Mouse (Mus musculus) brain, adult 2 months (tissue): ENCODE measurements at regions not wholly inside any gene's neighbourhood (a gene's known extent, or its start where the extent isn't known, plus 50 kb on each side); places are given as distances from the start of the nearest gene placed in this dataset.
A peak's percentile ranks its signal among the peaks of the same experiment; 100 is the strongest.

ENCODE experiments used
- DNase-seq: peaks from one replicate; pipeline ENCODE4 v3.0.0; 2011; ENCODE audit warnings: low read depth, low spot score

DNA sequence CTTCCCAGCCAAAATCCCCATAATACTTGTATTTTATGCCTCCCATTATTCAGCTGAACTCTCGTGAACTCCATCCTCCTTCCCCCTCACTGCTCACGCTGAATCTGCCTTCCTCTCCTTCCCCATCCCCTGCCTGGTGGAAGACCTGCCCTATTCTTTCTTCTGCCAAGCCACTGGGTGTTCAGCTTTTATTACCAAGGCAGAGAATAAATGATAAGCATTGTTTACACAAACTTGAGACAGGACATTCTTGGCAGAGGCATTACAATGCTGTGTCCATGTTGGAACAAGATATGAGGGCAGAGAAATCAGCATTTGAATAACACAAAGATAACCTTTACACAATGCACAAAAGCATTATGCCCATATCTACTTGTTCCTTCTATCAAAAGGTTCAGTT, 80.2 kb downstream of the Dhrs2 start:
- no peak for DNase-seq

DNA sequence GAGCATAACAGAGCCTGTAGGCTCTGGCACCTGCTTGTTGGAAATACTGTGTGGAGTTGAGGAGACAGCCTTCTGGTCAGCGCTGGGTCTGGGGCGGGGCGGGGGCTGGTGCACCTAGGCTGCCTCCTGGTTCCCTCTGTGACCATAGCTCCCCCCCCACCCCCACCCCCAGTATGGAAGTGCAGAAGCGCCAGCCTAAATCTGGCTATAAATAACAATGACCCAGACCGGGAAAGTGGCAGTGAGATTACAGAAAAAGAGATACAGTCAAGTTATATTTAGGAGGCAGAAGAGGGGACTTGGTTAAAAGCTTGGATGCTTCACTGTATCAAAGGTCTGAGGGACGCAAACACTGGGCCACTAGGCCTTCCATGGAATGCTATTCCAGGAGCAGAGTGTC, 91.8 kb downstream of the Dhrs2 start:
- no peak for DNase-seq

GRCm38 (mm10) chr14:55323897-55324296, 102.1 kb downstream of the Dhrs2 start:
- DNase-seq, result no peak

DNA sequence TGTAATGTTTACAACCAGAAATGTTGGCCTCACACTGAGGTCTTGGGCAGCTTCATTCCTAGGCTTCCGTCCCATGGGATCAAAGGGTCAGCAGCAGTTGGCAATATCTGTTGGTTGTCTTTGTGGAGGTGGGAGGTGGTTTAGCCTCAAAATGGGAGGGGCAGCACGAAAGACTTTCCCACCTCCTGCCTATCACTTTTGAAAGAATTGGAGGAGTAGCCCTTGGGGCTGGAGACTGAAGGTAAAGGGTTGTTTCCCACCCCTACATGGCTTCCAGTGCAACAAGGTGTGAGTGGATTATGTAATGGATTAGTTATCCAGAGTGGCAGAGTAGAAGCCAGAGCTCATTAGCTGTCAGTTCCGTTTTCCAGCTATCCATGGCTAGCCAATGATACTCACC, 102.5 kb downstream of the Dhrs2 start:
- no peak for DNase-seq

DNA sequence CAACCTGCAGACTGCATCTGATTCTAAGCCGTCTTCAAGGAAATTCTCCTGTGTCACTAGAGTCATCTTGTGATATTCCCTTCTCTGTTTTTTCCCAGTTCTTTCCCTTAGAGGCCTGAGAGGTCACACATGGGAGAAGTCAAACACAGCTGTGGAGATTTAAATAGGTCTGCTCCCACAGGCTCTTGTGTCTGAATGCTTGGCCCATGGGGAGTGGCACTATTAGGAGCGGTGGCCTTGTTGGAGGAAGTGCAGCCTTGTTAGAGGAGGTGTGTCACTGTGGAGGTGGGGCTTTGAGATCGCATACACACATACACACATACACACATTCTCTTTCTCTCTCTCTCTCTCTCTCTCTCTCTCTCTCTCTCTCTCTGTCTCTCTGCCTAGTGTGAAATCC, 112.0 kb downstream of the Dhrs2 start:
- DNase-seq, result no peak

DNA sequence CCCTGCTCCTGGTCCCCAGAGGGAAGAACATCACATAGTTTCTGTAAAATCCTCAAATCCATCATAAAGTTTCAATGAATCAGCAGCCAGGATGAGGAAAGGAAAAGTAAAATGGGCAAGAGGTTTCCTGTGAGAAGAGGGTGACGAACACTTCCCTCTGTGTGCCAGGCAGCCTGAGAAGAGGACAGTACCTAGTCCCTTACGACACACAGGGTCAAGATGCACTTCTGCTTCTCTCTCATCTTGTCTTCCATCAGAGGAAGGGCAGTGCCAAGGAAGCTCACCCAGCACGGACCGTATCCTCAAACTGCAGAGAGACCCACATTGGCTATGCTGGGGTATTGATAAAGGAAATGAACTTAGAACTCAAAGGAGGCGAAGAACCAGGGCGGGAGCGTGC, 112.5 kb downstream of the Dhrs2 start:
- no peak for DNase-seq

DNA sequence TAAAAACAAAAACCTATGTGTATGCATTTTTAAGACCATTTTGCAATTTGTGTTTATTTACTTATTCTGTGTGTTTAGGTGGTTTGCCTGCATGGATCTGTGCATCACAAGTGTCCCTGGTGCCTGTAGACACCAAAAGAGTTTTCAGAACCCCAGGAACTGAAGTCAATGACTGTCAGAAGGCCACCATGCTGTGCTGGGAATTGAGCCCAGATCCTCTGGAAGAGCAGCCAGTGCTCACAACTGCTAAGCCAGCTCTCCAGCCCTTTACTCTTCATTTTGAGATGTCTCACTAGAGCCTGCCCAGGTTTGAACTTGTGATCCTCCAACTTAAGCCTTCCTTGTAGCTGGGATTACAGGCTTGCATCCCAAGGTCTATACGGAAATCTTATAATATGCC, 113.8 kb downstream of the Dhrs2 start:
- peak; percentile 41 for DNase-seq

DNA sequence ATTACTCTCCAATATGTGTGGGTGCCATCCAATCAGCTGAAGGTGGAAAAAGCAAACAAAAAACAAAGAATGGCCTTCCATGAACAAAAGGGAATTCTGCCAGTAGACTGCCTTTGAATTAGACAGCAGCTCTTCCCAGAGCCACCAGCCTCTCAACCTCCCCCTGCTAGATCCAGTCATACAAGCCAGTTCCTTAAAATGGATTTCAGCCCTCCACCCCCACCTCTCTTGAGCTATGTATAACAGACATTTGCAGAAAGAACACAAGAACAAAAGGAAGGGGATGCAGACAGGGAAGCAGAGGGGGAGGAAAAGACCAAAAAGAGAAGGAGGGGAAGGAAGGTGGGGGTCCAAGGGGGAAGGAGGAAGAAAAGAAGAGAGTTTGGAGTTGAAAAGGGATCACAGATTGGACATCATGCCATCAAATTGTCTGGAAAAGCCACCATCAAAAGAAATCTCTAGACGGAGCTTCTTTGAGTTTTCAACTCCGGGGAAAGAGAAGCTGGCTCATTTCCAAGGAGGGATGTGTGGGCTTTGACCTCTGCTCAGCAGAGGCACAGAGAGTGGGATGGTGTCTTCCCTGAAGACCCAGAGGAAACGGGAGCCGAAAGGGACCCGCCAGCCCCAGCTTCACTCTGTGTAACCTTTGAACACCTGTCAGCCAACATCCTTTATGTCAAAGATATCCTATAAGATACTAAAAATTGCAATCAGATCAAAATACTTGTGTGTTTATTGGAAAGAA, 114.8 kb downstream of the Dhrs2 start:
- peak; percentile 80 for DNase-seq

- peak; percentile 56 for DNase-seq
Measured at GRCm38 (mm10) chr14:55338010-55338409, 116.2 kb downstream of the Dhrs2 start.

DNA sequence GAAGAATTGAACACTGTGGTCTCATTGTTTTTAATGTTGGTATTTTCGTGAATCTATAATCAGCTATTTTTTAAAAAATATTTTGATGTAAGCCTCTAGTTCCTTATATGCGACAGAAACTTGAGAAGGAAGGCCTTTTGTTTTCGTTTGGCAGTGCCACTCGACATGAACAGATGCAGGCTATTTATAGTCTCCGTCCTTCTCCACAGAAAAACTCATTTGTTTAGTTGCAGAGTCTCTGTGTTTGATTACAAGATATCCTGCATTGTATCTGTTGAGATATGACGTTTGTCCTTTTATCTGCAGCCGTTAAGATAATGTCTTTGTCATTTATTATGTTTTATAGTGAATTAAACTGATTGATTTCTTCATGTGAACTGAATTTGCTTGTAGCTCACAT, 116.7 kb downstream of the Dhrs2 start:
- DNase-seq, result peak; percentile 93

- peak; percentile 21 for DNase-seq
Measured at GRCm38 (mm10) chr14:55339036-55339614, 117.3 kb downstream of the Dhrs2 start.

DNA sequence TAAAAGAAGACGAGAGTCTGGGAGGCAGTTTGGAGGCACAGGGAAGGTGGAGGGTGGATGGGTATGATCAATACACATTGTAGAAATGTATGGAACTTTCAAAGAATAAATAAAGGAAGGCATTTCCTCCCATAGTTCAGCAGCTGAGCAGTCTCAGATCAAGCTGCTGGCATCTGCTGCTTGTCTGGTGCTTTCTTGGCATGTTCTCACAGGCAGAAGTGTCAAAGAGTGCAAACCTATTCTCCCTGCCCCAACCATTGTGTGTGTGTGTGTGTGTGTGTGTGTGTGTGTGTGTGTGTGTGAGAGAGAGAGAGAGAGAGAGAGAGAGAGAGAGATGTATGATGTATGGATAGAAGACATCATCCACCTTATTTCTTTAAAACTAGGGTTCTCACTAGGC, 121.5 kb downstream of the Dhrs2 start:
- no peak for DNase-seq

GRCm38 (mm10) chr14:55343914-55344313, 122.1 kb downstream of the Dhrs2 start:
- no peak for DNase-seq

GRCm38 (mm10) chr14:55345091-55345490, 123.3 kb downstream of the Dhrs2 start:
- no peak for DNase-seq

DNA sequence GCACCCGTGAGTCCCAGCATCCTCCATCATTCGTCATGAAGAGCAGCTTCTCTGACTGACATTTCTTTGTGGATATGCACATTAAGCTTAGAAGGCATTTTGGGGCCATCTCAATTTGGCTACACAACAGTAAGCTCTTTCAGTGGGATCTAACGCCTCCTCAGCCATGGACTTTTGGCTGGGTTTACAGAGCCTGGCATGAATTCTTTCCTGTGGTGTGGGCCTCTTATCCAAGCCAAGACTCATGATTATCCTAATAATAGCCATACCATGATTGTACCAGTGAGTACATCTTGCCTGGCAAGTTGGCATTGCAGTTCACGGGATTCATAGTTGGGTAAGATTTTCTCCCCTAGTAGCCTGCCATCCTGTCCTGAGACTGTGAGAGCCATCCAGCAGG, 126.3 kb downstream of the Dhrs2 start:
- DNase-seq, result peak; percentile 96

DNA sequence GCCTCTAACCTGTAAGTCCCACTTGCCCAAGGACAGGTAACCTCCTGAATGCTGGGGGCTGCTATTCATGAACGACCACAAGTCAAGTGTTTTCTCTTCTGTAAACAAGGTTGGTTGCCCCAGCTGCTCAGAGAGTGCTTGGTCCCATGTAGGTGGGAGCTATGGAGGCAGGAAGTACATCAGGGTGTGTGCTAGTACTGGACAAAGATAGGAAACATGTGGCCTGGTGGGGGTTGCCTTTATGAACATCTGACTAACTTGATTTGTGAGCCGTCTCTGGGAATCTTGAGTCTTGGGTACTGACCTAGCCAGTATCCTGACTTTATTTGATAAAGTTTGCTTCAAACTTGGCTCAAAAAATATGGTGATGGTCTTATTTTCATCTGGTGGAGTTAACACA, 121.3 kb upstream of the Dhrs4 start:
- DNase-seq, result no peak

GRCm38 (mm10) chr14:55358429-55358828, 120.1 kb upstream of the Dhrs4 start:
- DNase-seq, result no peak

GRCm38 (mm10) chr14:55362316-55362715, 116.2 kb upstream of the Dhrs4 start:
- peak; percentile 31 for DNase-seq

DNA sequence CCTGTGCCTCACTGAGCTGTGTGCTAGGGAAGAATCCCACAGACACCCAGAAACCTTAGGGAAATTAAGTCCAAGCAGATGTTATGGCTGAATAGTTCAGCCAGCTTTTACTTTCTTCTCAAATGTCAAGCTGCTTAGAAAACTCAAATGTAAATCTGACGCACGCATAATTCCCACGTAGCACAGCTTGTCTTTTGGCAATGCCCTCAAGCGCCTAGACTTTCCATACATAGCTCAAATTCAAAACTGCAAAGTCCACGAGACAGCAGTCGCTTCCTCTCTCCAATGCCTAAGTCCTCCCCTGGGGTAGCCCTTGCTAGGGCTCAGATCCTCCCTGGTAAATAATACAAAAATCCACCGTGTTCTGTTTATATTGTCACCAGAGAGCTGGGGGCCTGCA, 115.8 kb upstream of the Dhrs4 start:
- DNase-seq, result peak; percentile 75

- DNase-seq, result no peak
Measured at GRCm38 (mm10) chr14:55370384-55370783, 108.2 kb upstream of the Dhrs4 start.

DNA sequence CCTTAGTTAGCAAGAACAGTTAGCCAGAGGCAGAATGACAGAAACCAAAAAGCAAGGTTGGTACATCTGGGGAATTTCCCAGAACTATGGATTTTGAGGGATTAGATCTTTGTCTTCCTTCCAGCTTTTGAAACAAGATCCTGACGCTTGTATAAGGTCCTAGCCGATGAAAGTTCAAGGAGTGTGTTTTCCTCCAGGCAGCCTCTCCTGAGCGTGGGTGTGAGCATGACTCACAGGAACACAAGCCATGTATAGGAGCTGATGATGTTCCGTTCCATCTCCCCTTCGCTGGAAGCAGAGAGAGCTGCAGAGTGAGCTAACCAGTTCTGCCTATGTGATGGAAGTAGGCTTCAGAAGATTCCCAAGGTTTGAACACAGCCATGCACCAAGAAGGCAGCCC, 105.6 kb upstream of the Dhrs4 start:
- peak; percentile 90 for DNase-seq

GRCm38 (mm10) chr14:55386773-55387172, 91.8 kb upstream of the Dhrs4 start:
- DNase-seq, result peak; percentile 85

- DNase-seq, result peak; percentile 24
Measured at GRCm38 (mm10) chr14:55387378-55387777, 91.2 kb upstream of the Dhrs4 start.

DNA sequence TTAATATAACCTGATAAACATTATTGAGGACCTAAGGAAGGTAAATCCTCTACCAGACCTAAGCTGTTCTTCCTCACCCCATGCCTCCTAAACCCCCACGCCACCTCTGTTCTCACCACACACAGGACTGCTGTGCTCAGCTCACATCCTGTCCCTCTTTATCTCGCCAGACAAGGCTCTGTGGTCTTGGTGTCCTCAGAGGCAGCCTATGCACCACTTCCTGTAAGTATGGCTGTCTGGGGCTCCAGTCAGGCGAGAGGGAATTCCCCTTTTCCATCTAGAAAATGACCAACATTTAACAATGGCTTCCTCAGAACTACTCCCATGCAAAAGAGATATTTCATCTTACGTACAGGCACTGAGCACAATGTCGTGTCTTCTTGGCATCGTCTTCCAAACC, 86.2 kb upstream of the Dhrs4 start:
- no peak for DNase-seq
